Mouse (Mus musculus) hindbrain, postnatal 0 days (tissue): ENCODE measurements around the gene Nfs1. TPM values are rescaled to one million over a fixed set of nuclear protein-coding genes. Genes with fewer than 3 reads are reported as not detected.
A peak's percentile ranks its signal among the peaks of the same experiment; 100 is the strongest.
"Not testable (repeated sequence)": the region's sequence is repeated elsewhere in the genome, so short reads cannot be mapped to it uniquely, and the experiment has no call there.

Source experiments
- ATAC-seq: fragments of 200-750 bp; cut with Nextera tagmentation; 2 replicates; pipeline ENCODE4 v1.8.0; 2017; ENCODE audit warnings: mild to moderate bottlenecking, moderate TSS enrichment, moderate library complexity
- DNase-seq: peaks from one replicate; pipeline ENCODE4 v3.0.0-alpha.2; 2015; ENCODE audit warnings: low spot score
- H3K27ac ChIP-seq: fragments of 300-500 bp; sonication (generic); 2 replicates; pipeline ENCODE4 v1.5.1; 2014; ENCODE audit warnings: mild to moderate bottlenecking
- H3K27me3 ChIP-seq: fragments of 300-500 bp; sonication (generic); 2 replicates; pipeline ENCODE4 v1.6.1; 2014; ENCODE audit warnings: low read length, mixed read lengths; ENCODE audit not compliant: insufficient read depth
- H3K36me3 ChIP-seq: fragments of 300-500 bp; sonication (generic); 2 replicates; pipeline ENCODE4 v1.6.1; 2014; ENCODE audit warnings: low read length, mixed read lengths; ENCODE audit not compliant: insufficient read depth
- H3K4me1 ChIP-seq: fragments of 300-500 bp; sonication (generic); 2 replicates; pipeline ENCODE4 v1.6.1; 2014; ENCODE audit warnings: antibody characterized with exemption, low read length, mixed read lengths; ENCODE audit not compliant: insufficient read depth
- H3K4me2 ChIP-seq: fragments of 300-500 bp; sonication (generic); 2 replicates; pipeline ENCODE4 v1.6.1; 2014; ENCODE audit warnings: low read depth, mild to moderate bottlenecking, low read length, moderate library complexity, mixed read lengths
- H3K4me3 ChIP-seq: fragments of 300-500 bp; sonication (generic); 2 replicates; pipeline ENCODE4 v1.5.1; 2014; ENCODE audit warnings: low read length
- H3K9ac ChIP-seq: fragments of 300-500 bp; sonication (generic); replicated peaks from 2 replicates; pipeline ENCODE4 v1.6.1; 2014; ENCODE audit warnings: mild to moderate bottlenecking, low read length, moderate library complexity, mixed read lengths
- H3K9me3 ChIP-seq: fragments of 300-500 bp; sonication (generic); 2 replicates; pipeline ENCODE4 v1.6.1; 2016; ENCODE audit warnings: low read length, mixed read lengths
- CTCF ChIP-seq: IDR thresholded peaks from 2 replicates; pipeline ENCODE4 v1.5.1; 2016; ENCODE audit warnings: antibody characterized with exemption, control low read depth, low read depth
- WGBS: fragments of 180-500 bp; shearing (Covaris S2); extraction: QIAGEN DNeasy Blood & Tissue Kit; methylation state at CpG from one replicate; pipeline ENCODE4 v1.1.7; 2014; 5-methylcytosine and 5-hydroxymethylcytosine counted together
- polyA plus RNA-seq: library from polyadenylated mRNA; unstranded; fragments of >200 nt; fragmentation: Nextera tagmentation; extraction: Ambion mirVana; gene quantifications from 2 replicates; pipeline ENCODE4 v1.2.1, GENCODE M21; 2015
- total RNA-seq: library from RNA; depleted of rRNA; stranded (reverse); fragments of >200 nt; gene quantifications from 2 replicates; pipeline ENCODE4 v1.2.3, GENCODE M21; 2014

Nfs1 gene
- total and polyA plus RNA-seq, 2 experiments from 2014 or later, result 39.2 to 49.2 TPM

GRCm38 (mm10) chr2:156143367-156143766 is 619 bp downstream of the Nfs1 start:
- DNase-seq, result no peak
- no peak for TF ChIP-seq CTCF
- Histone ChIP-seq H3K9me3 (no peaks in the 10 kb centered on the region), H3K36me3 (peaks cover 17% of the 10 kb centered on the region), H3K4me3 (peak overlapping the region; percentile 57), H3K27me3 (no peaks in the 10 kb centered on the region), H3K27ac (peak overlapping the region; percentile 83), H3K4me2 (peak overlapping the region; percentile 67), H3K4me1 (peaks cover 7% of the 10 kb centered on the region; the same call in 1 of the 2 replicates), H3K9ac (peak overlapping the region; percentile 62)
- peak; percentile 6 for ATAC-seq
- 1% methylated on average over 16 of the region's 16 CpGs for WGBS

- Histone ChIP-seq H3K4me3 (peak overlapping the region; percentile 57), H3K4me2 (peak overlapping the region; percentile 67), H3K4me1 (peaks cover 7% of the 10 kb centered on the region; the same call in 1 of the 2 replicates), H3K36me3 (peaks cover 13% of the 10 kb centered on the region), H3K27me3 (no peaks in the 10 kb centered on the region), H3K9ac (peak overlapping the region; percentile 62), H3K27ac (peak overlapping the region; percentile 83; the same call in 1 of the 2 replicates), H3K9me3 (no peaks in the 10 kb centered on the region)
- no peak for ATAC-seq
- TF ChIP-seq CTCF, result peak; percentile 18
- WGBS, result 80% methylated on average over 2 of the region's 2 CpGs
- no peak for DNase-seq
These were observed 1.2 kb downstream of the Nfs1 start for GRCm38 (mm10) chr2:156142820-156143219.

GRCm38 (mm10) chr2:156135695-156136094 is 8.3 kb downstream of the Nfs1 start:
- 92% methylated on average over 6 of the region's 6 CpGs for WGBS
- Histone ChIP-seq H3K27ac (no peak overlapping the region), H3K4me1 (no peaks in the 10 kb centered on the region), H3K27me3 (no peaks in the 10 kb centered on the region), H3K36me3 (no peaks in the 10 kb centered on the region; the same call in 1 of the 2 replicates), H3K9me3 (no peaks in the 10 kb centered on the region), H3K4me2 (no peak overlapping the region), H3K9ac (no peak overlapping the region), H3K4me3 (no peak overlapping the region)
- ATAC-seq (no peak), DNase-seq (no peak)
- TF ChIP-seq CTCF, result peak; percentile 39

- Histone ChIP-seq H3K27ac (no peak overlapping the region), H3K36me3 (no peaks in the 10 kb centered on the region; the same call in 1 of the 2 replicates), H3K27me3 (no peaks in the 10 kb centered on the region), H3K9me3 (no peaks in the 10 kb centered on the region), H3K4me3 (no peak overlapping the region), H3K4me1 (no peaks in the 10 kb centered on the region), H3K4me2 (no peak overlapping the region), H3K9ac (no peak overlapping the region)
- WGBS, result 89% methylated on average over 5 of the region's 5 CpGs
- DNase-seq, result no peak
- no peak for TF ChIP-seq CTCF
- no peak for ATAC-seq
These were observed 9.8 kb downstream of the Nfs1 start for GRCm38 (mm10) chr2:156134161-156134560.

GRCm38 (mm10) chr2:156126992-156127391 is 17.0 kb downstream of the Nfs1 start, which contains the start of gene Gm28036:
TSS of gene Gm28036 (minus strand) at chr2:156127092.
- DNase-seq (no peak), ATAC-seq (no peak)
- Histone ChIP-seq H3K27ac (no peak within 1 kb of the TSS), H3K9ac (no peak within 1 kb of the TSS), H3K9me3 (no peaks in the 10 kb centered on the region), H3K4me1 (no peaks in the 10 kb centered on the region), H3K4me2 (no peak within 1 kb of the TSS), H3K36me3 (peaks cover 10% of the 10 kb centered on the region; the same call in 1 of the 2 replicates), H3K4me3 (no peak within 1 kb of the TSS), H3K27me3 (no peaks in the 10 kb centered on the region)
- no peak for TF ChIP-seq CTCF
- whole genome bisulfite sequencing, result 96% methylated on average over 5 of the region's 5 CpGs

GRCm38 (mm10) chr2:156123731-156124130 is 20.3 kb downstream of the Nfs1 start:
- Histone ChIP-seq H3K9me3 (no peaks in the 10 kb centered on the region), H3K4me2 (no peak overlapping the region), H3K27ac (no peak overlapping the region), H3K4me3 (no peak overlapping the region), H3K27me3 (no peaks in the 10 kb centered on the region), H3K4me1 (no peaks in the 10 kb centered on the region), H3K36me3 (peaks cover 10% of the 10 kb centered on the region; the same call in 1 of the 2 replicates), H3K9ac (no peak overlapping the region)
- WGBS, result 96% methylated on average over 5 of the region's 5 CpGs
- TF ChIP-seq CTCF, result no peak
- ATAC-seq, result no peak
- no peak for DNase-seq

- no peaks in the 10 kb centered on the region for H3K27me3 ChIP-seq
- no peak overlapping the region for H3K4me3 ChIP-seq
- H3K27ac ChIP-seq, result no peak overlapping the region
- H3K4me1 ChIP-seq, result no peaks in the 10 kb centered on the region
- no peak overlapping the region for H3K4me2 ChIP-seq
- DNase-seq (no peak), ATAC-seq (no peak)
- no peaks in the 10 kb centered on the region for H3K9me3 ChIP-seq
- no peak for TF ChIP-seq CTCF
- peaks cover 7% of the 10 kb centered on the region; the same call in 1 of the 2 replicates for H3K36me3 ChIP-seq
- no peak overlapping the region for H3K9ac ChIP-seq
These were observed 24.4 kb downstream of the Nfs1 start for GRCm38 (mm10) chr2:156119566-156119965.

GRCm38 (mm10) chr2:156112080-156112423 is 31.9 kb downstream of the Nfs1 start:
- WGBS, result 23% methylated on average over 5 of the region's 5 CpGs
- peak overlapping the region; percentile 99 for H3K9ac ChIP-seq

More at GRCm38 (mm10) chr2:156112080-156112423, 31.9 kb downstream of the Nfs1 start:
- DNase-seq, H3K9me3 ChIP-seq, H3K4me1 ChIP-seq, H3K36me3 ChIP-seq, ATAC-seq, H3K27me3 ChIP-seq: not testable (repeated sequence)
- peak overlapping the region; percentile 75 for H3K4me2 ChIP-seq
- H3K4me3 ChIP-seq, result peak overlapping the region; percentile 98
- peak overlapping the region; percentile 97 for H3K27ac ChIP-seq
